Mouse (Mus musculus): ENCODE results near the gene Ak9.

DNA sequence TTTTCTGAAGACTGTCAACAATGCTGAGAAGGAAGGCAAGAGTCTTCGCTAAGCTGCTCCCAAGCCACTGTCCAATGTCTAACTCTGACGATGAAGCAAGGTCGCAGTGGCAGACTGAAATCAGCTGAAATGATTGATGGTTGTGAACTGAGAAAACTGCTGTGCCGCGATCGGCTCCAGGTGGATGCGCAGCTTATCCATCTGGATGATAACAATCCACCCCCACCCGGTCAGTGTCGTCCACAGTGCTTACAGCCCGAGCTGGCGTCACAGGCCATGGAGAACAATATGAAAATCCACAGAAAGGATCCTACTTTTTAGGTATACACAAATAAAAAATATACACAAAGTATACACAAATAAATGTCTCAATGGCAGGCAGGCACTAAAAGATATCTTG is 9.0 kb upstream of the Ak9 start:
- no peak for TF ChIP-seq POLR2A (IDR thresholded peaks at IDR 0.05; ENCODE audit: borderline replicate concordance, extremely low read depth, insufficient read depth, insufficient read length, poor library complexity, severe bottlenecking)
- TF ChIP-seq CTCF (IDR thresholded peaks at IDR 0.05; ENCODE audit: borderline replicate concordance, extremely low read depth, insufficient read depth, insufficient read length), result no peak
